Mouse (Mus musculus) kidney, adult 2 months (tissue): ENCODE results near the gene Ccdc87.

Experiments used
- CTCF ChIP-seq: fragments of 200-500 bp; conservative IDR thresholded peaks from 2 replicates; pipeline ENCODE4 v1.5.1; 2011; ENCODE audit warnings: low read depth, mild to moderate bottlenecking, control low read depth, low read length, moderate library complexity, mixed read lengths; ENCODE audit not compliant: insufficient read depth, insufficient read length
- POLR2A ChIP-seq: fragments of 200-500 bp; IDR thresholded peaks from one replicate; pipeline ENCODE4 v1.6.1; 2011; ENCODE audit warnings: low read depth, low read length, control low read depth

DNA sequence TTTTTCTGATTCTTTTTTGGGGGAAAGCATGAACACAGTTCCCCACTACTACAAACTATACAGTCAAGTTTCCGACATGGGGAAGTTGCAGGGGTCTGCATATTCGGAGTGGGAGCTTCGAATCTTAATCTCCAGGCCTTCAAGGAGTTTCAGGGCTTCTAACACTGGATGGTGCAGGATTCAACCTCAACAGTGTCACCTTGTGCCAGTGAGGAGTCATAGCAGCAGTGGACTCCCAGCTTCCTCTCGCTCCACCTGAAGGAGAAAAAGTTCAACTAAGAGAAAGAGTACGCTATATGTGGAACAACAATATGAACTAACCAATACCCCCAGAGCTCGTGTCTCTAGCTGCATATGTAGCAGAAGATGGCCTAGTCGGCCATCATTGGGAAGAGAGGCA is 8.3 kb downstream of the Ccdc87 start:
- TF ChIP-seq CTCF (peak; percentile 93), POLR2A (no peak)
